26 mouse cellular contexts compared by ENCODE assay signal in the genomic region with DNA sequence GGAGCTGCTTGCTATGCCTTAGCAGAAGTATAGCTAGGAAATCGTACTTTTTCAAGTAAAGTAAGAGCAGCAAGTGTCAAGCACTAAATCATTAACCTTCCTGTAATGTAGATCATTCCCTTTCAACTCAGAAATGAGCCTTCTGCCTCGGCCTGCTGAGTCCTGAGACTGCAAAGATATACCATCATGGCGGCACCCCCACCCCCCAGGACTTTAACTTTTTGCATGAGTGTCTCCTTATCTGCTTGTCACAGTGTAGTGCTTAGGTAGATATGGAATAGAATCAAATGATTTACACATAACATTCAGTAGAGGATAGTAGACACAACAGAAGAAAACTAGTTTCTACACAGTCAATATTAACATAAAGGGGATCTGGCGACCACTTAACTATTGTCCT.
"Had no signal": no experiment of that assay in that cellular context is flagged by ENCODE, and none has a peak within 500 bp of the region (broad histone marks: within the 10 kb centered on the region; RNA-seq: fewer than 3 reads in every experiment).

No protein-coding gene starts in this region.

- H3K4me1 ChIP-seq: hindbrain, embryonic 10.5 days; intestine, embryonic 15.5 days; limb, embryonic 15.5 days had no signal

- H3K4me2 ChIP-seq: heart, embryonic 12.5 days; hindbrain, embryonic 12.5 days; hindbrain, embryonic 14.5 days; intestine, embryonic 15.5 days; limb, embryonic 13.5 days; limb, embryonic 15.5 days had no signal

- ATAC-seq: hindbrain, embryonic 16.5 days; inflammation-experienced regulatory T-cells, adult 6 months; intestine, embryonic 15.5 days; intestine, postnatal 0 days had no signal

- H3K27ac ChIP-seq: gastrocnemius, adult 2 months; heart, embryonic 10.5 days; hindbrain, embryonic 10.5 days; hindbrain, embryonic 12.5 days; hindbrain, embryonic 14.5 days; intestine, embryonic 15.5 days; layer of hippocampus, adult 2 months; limb, embryonic 13.5 days; limb, embryonic 15.5 days had no signal

- H3K9me3 ChIP-seq: heart, embryonic 10.5 days; heart, embryonic 12.5 days; hindbrain, embryonic 10.5 days; hindbrain, embryonic 12.5 days; intestine, embryonic 15.5 days; limb, embryonic 13.5 days; limb, embryonic 15.5 days had no signal

- H3K4me3 ChIP-seq: gastrocnemius, adult 2 months; heart, embryonic 10.5 days; heart, embryonic 12.5 days; hindbrain, embryonic 10.5 days; hindbrain, embryonic 12.5 days; intestine, embryonic 15.5 days; layer of hippocampus, adult 2 months; limb, embryonic 13.5 days; limb, embryonic 15.5 days had no signal

- H3K9ac ChIP-seq: heart, embryonic 12.5 days; hindbrain, embryonic 12.5 days; hindbrain, embryonic 14.5 days; intestine, embryonic 15.5 days; limb, embryonic 13.5 days; limb, embryonic 15.5 days had no signal

- H3K36me3 ChIP-seq: heart, embryonic 10.5 days; heart, embryonic 12.5 days; hindbrain, embryonic 10.5 days; hindbrain, embryonic 12.5 days; intestine, embryonic 15.5 days; limb, embryonic 13.5 days; limb, embryonic 15.5 days had no signal

- H3K27me3 ChIP-seq: heart, embryonic 12.5 days; hindbrain, embryonic 12.5 days; intestine, embryonic 15.5 days; limb, embryonic 13.5 days; limb, embryonic 15.5 days had no signal

- DNase-seq: gastrocnemius, adult 2 months; gastrocnemius, postnatal 10 days; gastrocnemius, postnatal 25 days; heart, adult 18-20 months; heart, postnatal 10 days; heart, postnatal 4 days; kidney, adult 18-20 months; kidney, adult 8-10 months; kidney, postnatal 10 days; kidney, postnatal 25 days; kidney, postnatal 4 days; layer of hippocampus, adult 9-11 months; layer of hippocampus, postnatal 36 days; left cerebral cortex, postnatal 4 days had no signal
